ENCODE assay signal across 22 mouse cellular contexts in genomic region chr8:35956319-35956718, GRCm38 (mm10).
DNase-seq lines count a peak whose midpoint lies in the region; ATAC-seq and TF ChIP-seq lines count a peak whose summit lies in the region.
"Had no signal": no experiment of that assay in that cellular context is flagged by ENCODE, and none has a peak within 500 bp of the region (broad histone marks: within the 10 kb centered on the region; RNA-seq: fewer than 3 reads in every experiment).

No protein-coding gene starts in this region.

- no peak overlapping the region for H3K4me2 ChIP-seq in hindbrain, embryonic 12.5 days (replicated peaks)
- H3K4me2 ChIP-seq in hindbrain, embryonic 16.5 days (ENCODE audit: low read length): no peak overlapping the region
- H3K4me2 ChIP-seq in forebrain, embryonic 11.5 days (ENCODE audit: low read depth, low read length, severe bottlenecking): no peak overlapping the region
- H3K4me2 ChIP-seq in midbrain, embryonic 14.5 days (ENCODE audit: low read length): no peak overlapping the region
- H3K4me2 ChIP-seq in heart, embryonic 12.5 days: no peak overlapping the region
- H3K4me2 ChIP-seq: embryonic facial prominence, embryonic 15.5 days; heart, embryonic 15.5 days; limb, embryonic 13.5 days; liver, embryonic 15.5 days had no signal

- peak; percentile 51; the same call in 1 of the 2 replicates for ATAC-seq in hindbrain, embryonic 12.5 days (ENCODE audit: low FRiP score)
- ATAC-seq in hindbrain, embryonic 16.5 days: no peak
- peak; percentile 57; the same call in 1 of the 2 replicates for ATAC-seq in forebrain, embryonic 11.5 days (replicated peaks; ENCODE audit: low FRiP score)
- ATAC-seq in midbrain, embryonic 14.5 days (ENCODE audit: low FRiP score, low TSS enrichment): peak; percentile 50; the same call in 1 of the 2 replicates
- ATAC-seq in heart, embryonic 12.5 days (ENCODE audit: insufficient number of reproducible peaks, low FRiP score): no peak

- no peaks in the 10 kb centered on the region for H3K9me3 ChIP-seq in hindbrain, embryonic 12.5 days (replicated peaks)
- H3K9me3 ChIP-seq in hindbrain, embryonic 16.5 days (ENCODE audit: control insufficient read depth, low read length): no peaks in the 10 kb centered on the region
- H3K9me3 ChIP-seq in ES-E14 (ENCODE audit: control insufficient read depth, insufficient read depth, low read depth, low read length): no peaks in the 10 kb centered on the region
- no peaks in the 10 kb centered on the region for H3K9me3 ChIP-seq in forebrain, embryonic 11.5 days (ENCODE audit: control insufficient read depth, low read length)
- no peaks in the 10 kb centered on the region for H3K9me3 ChIP-seq in midbrain, embryonic 14.5 days (ENCODE audit: control insufficient read depth, low read length)
- H3K9me3 ChIP-seq in heart, embryonic 12.5 days (replicated peaks): no peaks in the 10 kb centered on the region
- H3K9me3 ChIP-seq: embryonic facial prominence, embryonic 15.5 days; heart, embryonic 15.5 days; limb, embryonic 13.5 days; liver, embryonic 15.5 days had no signal

- peak; percentile 38 for DNase-seq in ES-E14 (ENCODE audit: low read depth, low spot score)
- no peak for DNase-seq in forebrain, embryonic 11.5 days (ENCODE audit: low spot score)
- peak; percentile 17 for DNase-seq in midbrain, embryonic 14.5 days
- DNase-seq in frontal cortex, postnatal 14 days (ENCODE audit: low spot score in 2 of 2): no peak
- DNase-seq: adrenal gland, postnatal 25 days; cerebellum, adult 11-12 months; cerebellum, postnatal 14 days; embryo, embryonic 11 days; gastrocnemius, adult 2 months; heart, postnatal 4 days; kidney, adult 18-20 months; right cerebral cortex, adult 18-20 months; thymus, postnatal 36 days had no signal

- no peaks in the 10 kb centered on the region for H3K36me3 ChIP-seq in hindbrain, embryonic 12.5 days
- no peaks in the 10 kb centered on the region for H3K36me3 ChIP-seq in hindbrain, embryonic 16.5 days (ENCODE audit: control insufficient read depth, insufficient read depth, low read length)
- no peaks in the 10 kb centered on the region for H3K36me3 ChIP-seq in ES-E14 (ENCODE audit: control insufficient read depth, insufficient read depth, low read length, poor library complexity, severe bottlenecking)
- H3K36me3 ChIP-seq in forebrain, embryonic 11.5 days (ENCODE audit: control insufficient read depth, insufficient read depth, low read length): no peaks in the 10 kb centered on the region
- H3K36me3 ChIP-seq in midbrain, embryonic 14.5 days (ENCODE audit: control insufficient read depth, insufficient read depth, low read length): no peaks in the 10 kb centered on the region
- no peaks in the 10 kb centered on the region for H3K36me3 ChIP-seq in heart, embryonic 12.5 days
- H3K36me3 ChIP-seq: embryonic facial prominence, embryonic 15.5 days; heart, embryonic 15.5 days; limb, embryonic 13.5 days; liver, embryonic 15.5 days had no signal

- peaks cover 6% of the 10 kb centered on the region; the same call in 1 of the 2 replicates for H3K4me1 ChIP-seq in hindbrain, embryonic 12.5 days
- peaks cover 2% of the 10 kb centered on the region; the same call in 1 of the 2 replicates for H3K4me1 ChIP-seq in hindbrain, embryonic 16.5 days (ENCODE audit: control insufficient read depth, insufficient read depth, low read depth, low read length)
- H3K4me1 ChIP-seq in ES-E14 (ENCODE audit: control insufficient read depth in 2 of 2, insufficient read depth in 2 of 2, low read length in 2 of 2, poor library complexity in 1 of 2): peaks cover 0 to 2% of the 10 kb centered on the region in 2 experiments; a peak in 1 of 4 replicates
- H3K4me1 ChIP-seq in forebrain, embryonic 11.5 days (replicated peaks; ENCODE audit: control insufficient read depth, insufficient read depth, low read length): peaks cover 2% of the 10 kb centered on the region; the same call in 1 of the 2 replicates
- peaks cover 11% of the 10 kb centered on the region; the same call in 1 of the 2 replicates for H3K4me1 ChIP-seq in midbrain, embryonic 14.5 days (ENCODE audit: control insufficient read depth, insufficient read depth, low read length)
- H3K4me1 ChIP-seq in heart, embryonic 12.5 days (replicated peaks): peaks cover 21% of the 10 kb centered on the region
- H3K4me1 ChIP-seq: liver, embryonic 15.5 days had no signal

- H3K4me3 ChIP-seq in hindbrain, embryonic 12.5 days: no peak overlapping the region
- H3K4me3 ChIP-seq in hindbrain, embryonic 16.5 days (ENCODE audit: low read length): no peak overlapping the region
- H3K4me3 ChIP-seq in ES-E14 (ENCODE audit: insufficient read depth in 1 of 2, low read depth in 1 of 2, low read length in 2 of 2, poor library complexity in 1 of 2, severe bottlenecking in 1 of 2): no peak overlapping the region
- H3K4me3 ChIP-seq in forebrain, embryonic 11.5 days (ENCODE audit: low read depth, low read length): no peak overlapping the region
- no peak overlapping the region for H3K4me3 ChIP-seq in midbrain, embryonic 14.5 days (replicated peaks; ENCODE audit: low read depth, low read length)
- H3K4me3 ChIP-seq in heart, embryonic 12.5 days: no peak overlapping the region
- H3K4me3 ChIP-seq: embryonic facial prominence, embryonic 15.5 days; gastrocnemius, adult 2 months; heart, embryonic 15.5 days; limb, embryonic 13.5 days; liver, embryonic 15.5 days had no signal

- H3K27ac ChIP-seq in hindbrain, embryonic 12.5 days: no peak overlapping the region
- no peak overlapping the region for H3K27ac ChIP-seq in hindbrain, embryonic 16.5 days (ENCODE audit: low read depth, low read length)
- H3K27ac ChIP-seq in ES-E14 (ENCODE audit: insufficient read depth, low read depth, low read length, poor library complexity, severe bottlenecking): no peak overlapping the region
- H3K27ac ChIP-seq in forebrain, embryonic 11.5 days (ENCODE audit: low read depth, low read length): no peak overlapping the region
- no peak overlapping the region for H3K27ac ChIP-seq in midbrain, embryonic 14.5 days (replicated peaks; ENCODE audit: low read depth, low read length)
- no peak overlapping the region for H3K27ac ChIP-seq in heart, embryonic 12.5 days (ENCODE audit: poor library complexity, severe bottlenecking)
- H3K27ac ChIP-seq: embryonic facial prominence, embryonic 15.5 days; gastrocnemius, adult 2 months; heart, embryonic 15.5 days; kidney, postnatal 0 days; limb, embryonic 13.5 days; liver, embryonic 15.5 days; macrophage had no signal

- 26% methylated on average over 2 of the region's 2 CpGs for WGBS in hindbrain, embryonic 12.5 days
- 38% methylated on average over 2 of the region's 2 CpGs for WGBS in hindbrain, embryonic 16.5 days
- WGBS in forebrain, embryonic 11.5 days: 16% methylated on average over 2 of the region's 2 CpGs
- WGBS in midbrain, embryonic 14.5 days: 8% methylated on average over 2 of the region's 2 CpGs
- WGBS in heart, embryonic 12.5 days: 51% methylated on average over 2 of the region's 2 CpGs

- no peak overlapping the region for H3K9ac ChIP-seq in hindbrain, embryonic 12.5 days
- H3K9ac ChIP-seq in hindbrain, embryonic 16.5 days (ENCODE audit: low read depth, low read length): no peak overlapping the region
- H3K9ac ChIP-seq in ES-E14 (ENCODE audit: insufficient read depth, low read depth, low read length, poor library complexity, severe bottlenecking): no peak overlapping the region
- no peak overlapping the region for H3K9ac ChIP-seq in forebrain, embryonic 11.5 days (ENCODE audit: low read length)
- H3K9ac ChIP-seq in midbrain, embryonic 14.5 days (replicated peaks; ENCODE audit: low read length): no peak overlapping the region
- no peak overlapping the region for H3K9ac ChIP-seq in heart, embryonic 12.5 days
- H3K9ac ChIP-seq: embryonic facial prominence, embryonic 15.5 days; heart, embryonic 15.5 days; limb, embryonic 13.5 days; liver, embryonic 15.5 days had no signal

- H3K27me3 ChIP-seq in hindbrain, embryonic 12.5 days: no peaks in the 10 kb centered on the region
- H3K27me3 ChIP-seq in hindbrain, embryonic 16.5 days (replicated peaks; ENCODE audit: control insufficient read depth, insufficient read depth, low read length): no peaks in the 10 kb centered on the region
- no peaks in the 10 kb centered on the region for H3K27me3 ChIP-seq in forebrain, embryonic 11.5 days (ENCODE audit: control insufficient read depth, insufficient read depth, low read length)
- no peaks in the 10 kb centered on the region for H3K27me3 ChIP-seq in midbrain, embryonic 14.5 days (ENCODE audit: control insufficient read depth, insufficient read depth, low read length)
- H3K27me3 ChIP-seq in heart, embryonic 12.5 days (replicated peaks): no peaks in the 10 kb centered on the region
- H3K27me3 ChIP-seq: embryonic facial prominence, embryonic 15.5 days; heart, embryonic 15.5 days; limb, embryonic 13.5 days; liver, embryonic 15.5 days had no signal

- in situ Hi-C loops in ES-E14 (cut with MboI; ENCODE audit: low sequenced_read_pairs in 2 of 2, unreplicated experiment in 2 of 2): no loop called here

TF ChIP-seq in ES-E14, 5 proteins besides CTCF, POLR2A, EP300 and RAD21:
- no peak for TF ChIP-seq MAFK (IDR thresholded peaks at IDR 0.05; ENCODE audit: insufficient read depth, low read depth, low read length)
- no peak for TF ChIP-seq ZNF384 (IDR thresholded peaks at IDR 0.05; ENCODE audit: low read depth, low read length)
- peak; percentile 46; the same call in 1 of the 2 replicates for TF ChIP-seq CHD2 (IDR thresholded peaks at IDR 0.05; ENCODE audit: low read depth, low read length)

Comparison
In these comparisons a context has a peak if more than half of its experiments do, and no peak if none do; other contexts are left out.
1. ATAC-seq: peak in hindbrain, embryonic 12.5 days (single experiment), forebrain, embryonic 11.5 days (single experiment) and midbrain, embryonic 14.5 days (single experiment); none in hindbrain, embryonic 16.5 days (single experiment) and heart, embryonic 12.5 days (single experiment).
2. DNase-seq: peak in ES-E14 (single experiment) and midbrain, embryonic 14.5 days (single experiment); none in forebrain, embryonic 11.5 days (single experiment) and frontal cortex, postnatal 14 days (0 of 2).